Mouse (Mus musculus) urinary bladder, adult 2 months (tissue): ENCODE results near the gene Crcp. TPM values are rescaled to one million over a fixed set of nuclear protein-coding genes. Genes with fewer than 3 reads are reported as not detected.

ENCODE experiments used
- DNase-seq: peaks from one replicate; pipeline ENCODE4 v3.0.0; 2022; ENCODE audit warnings: low spot score
- polyA plus RNA-seq: library from polyadenylated mRNA; depleted of rRNA; stranded (reverse); fragments of >200 nt; gene quantifications from 2 replicates; pipeline ENCODE4 v1.2.3, GENCODE M21; 2012; rRNA removed

Gene Crcp
- polyA plus RNA-seq, 1 experiment = 26.6 TPM

DNA sequence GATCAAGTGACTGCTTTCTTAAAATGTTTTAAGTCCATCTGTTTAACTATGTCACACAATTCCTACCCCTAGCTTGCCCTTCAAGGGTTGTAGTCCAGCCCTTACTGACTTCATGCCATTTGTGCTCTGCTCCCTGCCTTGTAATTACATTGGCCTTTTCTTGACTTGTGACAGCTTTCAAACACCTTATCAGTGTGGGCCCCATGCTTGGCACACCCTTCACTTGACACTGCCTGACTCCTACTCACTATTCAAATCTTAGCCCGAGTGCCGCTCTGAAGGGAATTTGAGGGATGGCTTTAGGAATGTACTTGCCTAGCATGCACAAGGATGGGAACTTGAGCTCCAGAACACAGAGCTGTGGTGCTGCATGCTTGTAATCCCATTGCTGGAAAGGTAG is 68.7 kb downstream of the Crcp start:
- DNase-seq = no peak

DNA sequence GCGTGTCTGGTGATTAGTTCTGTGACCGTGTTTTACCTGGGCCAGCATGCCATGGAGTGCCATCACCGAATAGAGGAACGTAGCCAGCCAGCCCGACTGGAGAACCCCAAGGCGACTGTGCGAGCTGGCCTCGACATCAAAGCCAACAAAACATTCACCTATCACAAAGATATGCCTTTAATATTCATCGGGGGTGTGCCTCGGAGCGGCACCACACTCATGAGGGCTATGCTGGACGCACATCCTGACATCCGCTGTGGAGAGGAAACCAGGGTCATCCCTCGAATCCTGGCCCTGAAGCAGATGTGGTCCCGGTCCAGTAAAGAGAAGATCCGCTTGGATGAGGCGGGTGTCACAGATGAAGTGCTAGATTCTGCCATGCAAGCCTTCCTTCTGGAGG is 72.6 kb downstream of the Crcp start:
- no peak for DNase-seq

DNA sequence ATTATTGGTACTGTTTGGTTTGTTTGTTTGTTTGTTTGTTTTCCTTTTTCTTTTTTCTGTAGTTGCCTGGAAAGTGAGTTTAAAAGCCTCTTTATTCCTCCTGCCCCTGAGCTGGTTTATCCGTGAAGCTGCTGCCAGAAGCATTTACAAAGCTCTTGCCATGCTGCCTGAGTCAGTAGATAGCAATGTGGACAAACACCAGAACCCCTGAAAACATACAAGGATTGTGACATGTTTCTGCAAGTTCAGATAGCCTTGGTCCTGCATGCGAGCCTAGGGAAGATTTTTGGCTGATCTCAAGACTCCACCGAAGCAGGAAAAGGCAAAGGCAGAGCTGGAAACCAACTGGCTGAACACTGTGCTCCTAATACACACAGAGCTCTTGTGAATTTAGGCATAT is 80.3 kb downstream of the Crcp start:
- no peak for DNase-seq

Other genes starting within 250 kb of the Crcp start
- 10.5 and 13.2 TPM in 2 replicates for gene Psph, start 241.8 kb upstream of the Crcp start, polyA plus RNA-seq
- 12.4 and 16.2 TPM in 2 replicates for gene Sumf2, start 182.3 kb upstream of the Crcp start, polyA plus RNA-seq
- gene Chchd2, start 141.8 kb upstream of the Crcp start, polyA plus RNA-seq = 523 and 694 TPM in 2 replicates
- gene Zbed5, start 133.6 kb upstream of the Crcp start, polyA plus RNA-seq = 1.9 and 2.3 TPM in 2 replicates
- 4.2 and 4.6 TPM in 2 replicates for gene Phkg1, start 130.7 kb upstream of the Crcp start, polyA plus RNA-seq
- gene Nupr1l, start 120.8 kb upstream of the Crcp start, polyA plus RNA-seq = 7.4 and 10.5 TPM in 2 replicates
- 19.1 and 20.7 TPM in 2 replicates for gene Vkorc1l1, start 87.3 kb upstream of the Crcp start, polyA plus RNA-seq
- gene Gusb, start 26.2 kb upstream of the Crcp start, polyA plus RNA-seq = 42.0 and 43.1 TPM in 2 replicates
- gene Asl, start within 50 bp of the Crcp start, polyA plus RNA-seq = 20.1 and 20.8 TPM in 2 replicates
- gene Tpst1, start 44.0 kb downstream of the Crcp start, polyA plus RNA-seq = 77.9 and 89.4 TPM in 2 replicates
- gene Kctd7, start 115.6 kb downstream of the Crcp start, polyA plus RNA-seq = 4.2 and 4.5 TPM in 2 replicates
- 64.4 and 70.6 TPM in 2 replicates for gene Rabgef1, start 142.5 kb downstream of the Crcp start, polyA plus RNA-seq
- 33.8 and 35.0 TPM in 2 replicates for gene Tmem248, start 187.8 kb downstream of the Crcp start, polyA plus RNA-seq
- gene Sbds, start 226.2 kb downstream of the Crcp start, polyA plus RNA-seq = 106 and 107 TPM in 2 replicates
- gene Tyw1, start 226.3 kb downstream of the Crcp start, polyA plus RNA-seq = 15.0 and 15.2 TPM in 2 replicates